Mouse (Mus musculus): Measurements from ENCODE around the gene Slc22a14. TPM values are rescaled to one million over a fixed set of nuclear protein-coding genes. Genes with fewer than 3 reads are reported as not detected.

Gene Slc22a14
- polyA plus RNA-seq, 1 experiment, result not detected

- H3K4me3 ChIP-seq, result no peak overlapping the region
- H3K79me2 ChIP-seq (ENCODE audit: control insufficient read depth, insufficient read depth), result no peaks in the 10 kb centered on the region
- TF ChIP-seq POLR2AphosphoS2 (IDR thresholded peaks at IDR 0.05; ENCODE audit: insufficient read length, low read depth) (no peak), MYOG (IDR thresholded peaks at IDR 0.05; ENCODE audit: control insufficient read depth in 1 of 3, insufficient read depth in 1 of 3, insufficient read length in 2 of 3, low read depth in 2 of 3) (no peak), E2F4 (IDR thresholded peaks at IDR 0.05; ENCODE audit: insufficient read depth) (no peak), MYOD1 (IDR thresholded peaks at IDR 0.05; ENCODE audit: control insufficient read depth in 1 of 3, insufficient read length in 2 of 3, low read depth in 2 of 3) (no peak), POLR2A (IDR thresholded peaks at IDR 0.05; ENCODE audit: insufficient read length, low read depth) (no peak), SRF (IDR thresholded peaks at IDR 0.05; ENCODE audit: control insufficient read depth, insufficient read length, low read depth) (no peak), CEBPB (IDR thresholded peaks at IDR 0.05; ENCODE audit: insufficient read depth, poor library complexity, severe bottlenecking) (no peak), USF1 (IDR thresholded peaks at IDR 0.05; ENCODE audit: low read depth) (no peak)
- no peak overlapping the region for H3ac ChIP-seq (ENCODE audit: control insufficient read depth, insufficient read length)
- H3K4me2 ChIP-seq (ENCODE audit: low read depth), result no peak overlapping the region
- H3K36me3 ChIP-seq (ENCODE audit: control insufficient read depth, insufficient read depth), result no peaks in the 10 kb centered on the region
- H3K27me3 ChIP-seq (ENCODE audit: control insufficient read depth, insufficient read depth, insufficient read length), result peaks cover 6% of the 10 kb centered on the region
Measured at GRCm38 (mm10) chr9:119203617-119204016, 161.7 kb downstream of the Slc22a14 start.

GRCm38 (mm10) chr9:119201653-119202052, 163.7 kb downstream of the Slc22a14 start:
- H3ac ChIP-seq (ENCODE audit: control insufficient read depth, insufficient read length), result no peak overlapping the region
- H3K27me3 ChIP-seq (ENCODE audit: control insufficient read depth, insufficient read depth, insufficient read length), result peaks cover 9% of the 10 kb centered on the region
- TF ChIP-seq TCF3 (IDR thresholded peaks at IDR 0.05; ENCODE audit: insufficient read length, low read depth), result no peak
- TF ChIP-seq E2F4 (IDR thresholded peaks at IDR 0.05; ENCODE audit: insufficient read depth), result no peak
- TF ChIP-seq SRF (IDR thresholded peaks at IDR 0.05; ENCODE audit: control insufficient read depth, insufficient read length, low read depth), result no peak
- no peak for TF ChIP-seq MAX (IDR thresholded peaks at IDR 0.05; ENCODE audit: low read depth)
- TF ChIP-seq REST (IDR thresholded peaks at IDR 0.05; ENCODE audit: insufficient read depth, insufficient read length), result no peak
- TF ChIP-seq POLR2AphosphoS2 (IDR thresholded peaks at IDR 0.05; ENCODE audit: insufficient read length, low read depth), result no peak
- no peak for TF ChIP-seq MYOD1 (IDR thresholded peaks at IDR 0.05; ENCODE audit: control insufficient read depth in 1 of 3, insufficient read length in 2 of 3, low read depth in 2 of 3)
- TF ChIP-seq MYOG (IDR thresholded peaks at IDR 0.05; ENCODE audit: control insufficient read depth in 1 of 3, insufficient read depth in 1 of 3, insufficient read length in 2 of 3, low read depth in 2 of 3), result no peak
- no peak for TF ChIP-seq CEBPB (IDR thresholded peaks at IDR 0.05; ENCODE audit: insufficient read depth, poor library complexity, severe bottlenecking)
- TF ChIP-seq USF1 (IDR thresholded peaks at IDR 0.05; ENCODE audit: low read depth), result no peak
- no peak for TF ChIP-seq TCF12 (IDR thresholded peaks at IDR 0.05; ENCODE audit: insufficient read depth, poor library complexity, severe bottlenecking)
- no peak for TF ChIP-seq POLR2A (IDR thresholded peaks at IDR 0.05; ENCODE audit: insufficient read length, low read depth)
- H3K4me3 ChIP-seq, result no peak overlapping the region
- H3K36me3 ChIP-seq (ENCODE audit: control insufficient read depth, insufficient read depth), result no peaks in the 10 kb centered on the region
- H3K79me2 ChIP-seq (ENCODE audit: control insufficient read depth, insufficient read depth), result no peaks in the 10 kb centered on the region
- H3K4me2 ChIP-seq (ENCODE audit: low read depth), result no peak overlapping the region

GRCm38 (mm10) chr9:119199151-119199861, 166.0 kb downstream of the Slc22a14 start:
- Histone ChIP-seq H3K79me2 (ENCODE audit: control insufficient read depth, insufficient read depth) (no peaks in the 10 kb centered on the region), H3ac (ENCODE audit: control insufficient read depth, insufficient read length) (no peak overlapping the region), H3K4me2 (ENCODE audit: low read depth) (no peak overlapping the region), H3K27me3 (ENCODE audit: control insufficient read depth, insufficient read depth, insufficient read length) (peaks cover 9% of the 10 kb centered on the region), H3K36me3 (ENCODE audit: control insufficient read depth, insufficient read depth) (no peaks in the 10 kb centered on the region), H3K4me3 (no peak overlapping the region)
- no peak for TF ChIP-seq USF1 (IDR thresholded peaks at IDR 0.05; ENCODE audit: low read depth)
- TF ChIP-seq POLR2AphosphoS2 (IDR thresholded peaks at IDR 0.05; ENCODE audit: insufficient read length, low read depth), result no peak
- no peak for TF ChIP-seq TCF3 (IDR thresholded peaks at IDR 0.05; ENCODE audit: insufficient read length, low read depth)

- no peaks in the 10 kb centered on the region for H3K27me3 ChIP-seq (ENCODE audit: control insufficient read depth, insufficient read depth, insufficient read length)
- no peak overlapping the region for H3K4me3 ChIP-seq
- no peaks in the 10 kb centered on the region for H3K79me2 ChIP-seq (ENCODE audit: control insufficient read depth, insufficient read depth)
- TF ChIP-seq POLR2A (IDR thresholded peaks at IDR 0.05; ENCODE audit: insufficient read length, low read depth) (no peak), MYOG (IDR thresholded peaks at IDR 0.05; ENCODE audit: control insufficient read depth in 1 of 3, insufficient read depth in 1 of 3, insufficient read length in 2 of 3, low read depth in 2 of 3) (no peak), E2F4 (IDR thresholded peaks at IDR 0.05; ENCODE audit: insufficient read depth) (no peak), REST (IDR thresholded peaks at IDR 0.05; ENCODE audit: insufficient read depth, insufficient read length) (no peak), TCF3 (IDR thresholded peaks at IDR 0.05; ENCODE audit: insufficient read length, low read depth) (no peak), MYOD1 (IDR thresholded peaks at IDR 0.05; ENCODE audit: control insufficient read depth in 1 of 3, insufficient read length in 2 of 3, low read depth in 2 of 3) (no peak), SRF (IDR thresholded peaks at IDR 0.05; ENCODE audit: control insufficient read depth, insufficient read length, low read depth) (no peak), CEBPB (IDR thresholded peaks at IDR 0.05; ENCODE audit: insufficient read depth, poor library complexity, severe bottlenecking) (no peak), POLR2AphosphoS2 (IDR thresholded peaks at IDR 0.05; ENCODE audit: insufficient read length, low read depth) (no peak), MAX (IDR thresholded peaks at IDR 0.05; ENCODE audit: low read depth) (no peak), TCF12 (IDR thresholded peaks at IDR 0.05; ENCODE audit: insufficient read depth, poor library complexity, severe bottlenecking) (no peak), USF1 (IDR thresholded peaks at IDR 0.05; ENCODE audit: low read depth) (no peak)
- no peaks in the 10 kb centered on the region for H3K36me3 ChIP-seq (ENCODE audit: control insufficient read depth, insufficient read depth)
- no peak overlapping the region for H3ac ChIP-seq (ENCODE audit: control insufficient read depth, insufficient read length)
- H3K4me2 ChIP-seq (ENCODE audit: low read depth), result no peak overlapping the region
Measured at GRCm38 (mm10) chr9:119192202-119192990, 173.0 kb downstream of the Slc22a14 start.

Measured in myocyte (in vitro differentiated cells).